ENCODE assay signal across 9 mouse cellular contexts in the genomic region with DNA sequence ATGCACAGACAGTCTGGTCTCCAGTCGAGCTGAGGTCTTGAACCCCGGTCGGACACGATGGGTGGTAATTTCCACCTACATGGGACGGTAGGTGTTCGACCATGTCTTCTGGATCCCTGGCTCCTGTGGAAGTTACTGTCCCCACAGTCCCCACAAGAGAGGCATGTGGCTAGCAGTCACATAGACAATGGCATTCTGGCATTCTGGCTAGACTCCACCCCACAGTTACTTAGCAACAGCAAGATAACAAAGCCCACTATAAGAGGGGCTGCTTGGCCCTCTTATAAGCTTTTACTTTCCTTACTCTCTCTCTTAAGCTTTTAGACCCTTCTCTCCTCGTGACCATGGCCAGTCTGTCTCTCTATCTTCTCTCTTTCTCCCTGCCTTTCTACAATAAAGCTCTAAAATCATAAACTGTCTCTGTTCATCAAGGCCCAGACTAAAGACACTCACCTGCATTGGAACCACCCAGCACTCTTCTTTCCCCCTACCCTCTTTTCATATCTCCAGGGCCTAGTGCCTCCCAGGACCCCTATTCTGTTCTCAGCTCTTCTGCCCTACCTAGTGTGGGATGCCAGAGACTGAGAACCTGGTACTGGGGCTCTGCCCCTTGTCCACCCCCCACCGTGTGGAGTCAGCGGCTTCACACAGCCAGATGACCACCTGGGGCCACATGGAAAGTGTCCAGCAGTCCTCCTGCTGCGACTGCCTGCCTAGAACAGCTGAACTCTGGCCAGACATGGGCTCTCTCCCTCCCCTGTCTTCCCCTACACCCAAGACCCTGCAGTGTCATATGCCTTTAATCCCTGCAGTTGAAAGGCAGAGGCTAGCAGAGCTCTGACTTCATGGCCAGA. TPM values are rescaled to one million over a fixed set of nuclear protein-coding genes. Genes with fewer than 3 reads are reported as not detected.
DNase-seq lines count a peak whose midpoint lies in the region; ATAC-seq and TF ChIP-seq lines count a peak whose summit lies in the region.
"Had no signal": no experiment of that assay in that cellular context is flagged by ENCODE, and none has a peak within 500 bp of the region (broad histone marks: within the 10 kb centered on the region; RNA-seq: fewer than 3 reads in every experiment).

No protein-coding gene starts in this region.

- DNase-seq in heart, embryonic 10.5 days (ENCODE audit: low spot score) = peak; percentile 72
- DNase-seq in heart, adult 2 months = no peak
- peak; percentile 40 for DNase-seq in neural tube, embryonic 10.5 days (ENCODE audit: extremely low spot score, low spot score)
- DNase-seq in kidney, postnatal 4 days = peak; percentile 46 to 63
- DNase-seq in layer of hippocampus, adult 8-10 months (ENCODE audit: low spot score in 2 of 2) = no peak
- DNase-seq in ovary, postnatal 10 days (ENCODE audit: low spot score) = no peak
- no peak for DNase-seq in gastrocnemius, postnatal 4 days (ENCODE audit: low spot score in 2 of 2)

- H3K4me1 ChIP-seq in heart, embryonic 10.5 days = peaks cover 43% of the 10 kb centered on the region
- H3K4me1 ChIP-seq in heart, adult 2 months (ENCODE audit: control insufficient read depth, insufficient read depth, low read length) = no peaks in the 10 kb centered on the region
- H3K4me1 ChIP-seq in neural tube, embryonic 15.5 days = peaks cover 4% of the 10 kb centered on the region; the same call in 1 of the 2 replicates
- H3K4me1 ChIP-seq: liver, embryonic 15.5 days had no signal

- no peaks in the 10 kb centered on the region for H3K36me3 ChIP-seq in heart, embryonic 10.5 days
- H3K36me3 ChIP-seq in heart, adult 2 months (ENCODE audit: control insufficient read depth, insufficient read depth, low read length) = no peaks in the 10 kb centered on the region; the same call in 1 of the 2 replicates
- no peaks in the 10 kb centered on the region for H3K36me3 ChIP-seq in neural tube, embryonic 15.5 days
- H3K36me3 ChIP-seq: liver, embryonic 15.5 days had no signal

- 40% methylated on average over 10 of the region's 10 CpGs for WGBS in heart, embryonic 10.5 days
- WGBS in heart, adult 2 months = 68% methylated on average over 10 of the region's 10 CpGs
- 64% methylated on average over 10 of the region's 10 CpGs for WGBS in neural tube, embryonic 15.5 days

- no peaks in the 10 kb centered on the region for H3K79me2 ChIP-seq in heart, adult 2 months (replicated peaks; ENCODE audit: control insufficient read depth, insufficient read depth, low read length)

- TF ChIP-seq EP300 in heart, adult 2 months (IDR thresholded peaks at IDR 0.05; ENCODE audit: insufficient read depth, low read depth, low read length) = no peak

- no peaks in the 10 kb centered on the region for H3K9me3 ChIP-seq in heart, embryonic 10.5 days
- no peaks in the 10 kb centered on the region for H3K9me3 ChIP-seq in neural tube, embryonic 15.5 days (replicated peaks)
- H3K9me3 ChIP-seq: liver, embryonic 15.5 days had no signal

- no peak overlapping the region for H3K9ac ChIP-seq in heart, adult 2 months (ENCODE audit: low read depth, low read length)
- H3K9ac ChIP-seq in neural tube, embryonic 15.5 days (replicated peaks) = no peak overlapping the region
- H3K9ac ChIP-seq: liver, embryonic 15.5 days had no signal

- TF ChIP-seq POLR2A in heart, adult 2 months (IDR thresholded peaks at IDR 0.05; ENCODE audit: insufficient read depth, low read depth, low read length) = no peak

- no peaks in the 10 kb centered on the region for H3K27me3 ChIP-seq in heart, embryonic 10.5 days (ENCODE audit: insufficient read depth, poor library complexity, severe bottlenecking)
- no peaks in the 10 kb centered on the region for H3K27me3 ChIP-seq in heart, adult 2 months (ENCODE audit: control insufficient read depth, insufficient read depth, low read length)
- H3K27me3 ChIP-seq in neural tube, embryonic 15.5 days (replicated peaks) = no peaks in the 10 kb centered on the region
- H3K27me3 ChIP-seq: liver, embryonic 15.5 days had no signal

- H3K27ac ChIP-seq in heart, embryonic 10.5 days = peak overlapping the region; percentile 90
- H3K27ac ChIP-seq in heart, adult 2 months = no peak overlapping the region
- H3K27ac ChIP-seq in neural tube, embryonic 15.5 days (replicated peaks) = no peak overlapping the region
- H3K27ac ChIP-seq: liver, embryonic 15.5 days had no signal

- H3K4me3 ChIP-seq in heart, embryonic 10.5 days = peak overlapping the region; percentile 2; the same call in 1 of the 2 replicates
- H3K4me3 ChIP-seq in heart, adult 2 months = no peak overlapping the region
- no peak overlapping the region for H3K4me3 ChIP-seq in neural tube, embryonic 15.5 days (replicated peaks)
- H3K4me3 ChIP-seq: liver, embryonic 15.5 days had no signal

- intact Hi-C loops in heart, adult 2 months (cut with DNase I) = no loop called here

- H3K4me2 ChIP-seq in neural tube, embryonic 15.5 days = no peak overlapping the region
- H3K4me2 ChIP-seq: liver, embryonic 15.5 days had no signal

- TF ChIP-seq CTCF in heart, adult 2 months (IDR thresholded peaks at IDR 0.05) = no peak

- ATAC-seq in neural tube, embryonic 15.5 days (ENCODE audit: low FRiP score) = no peak

RNA-seq across cellular contexts. Expression of a gene that starts 28.1 kb away (rescaled TPM):
- 12.8 and 15.2 TPM in 2 replicates for polyA plus RNA-seq in heart, embryonic 10.5 days (2016; fragmentation: Nextera tagmentation; extraction: Ambion mirVana)
- 1 to 10 TPM; 4.2 to 4.3 TPM for total RNA-seq in heart, adult 2 months (2021)
- 1.2 and 1.6 TPM in 2 replicates for polyA plus RNA-seq in heart, adult 2 months (2012; rRNA removed)
- 1.4 and 1.9 TPM in 2 replicates for polyA plus RNA-seq in neural tube, embryonic 15.5 days (2015; fragmentation: Nextera tagmentation; extraction: Ambion mirVana)
- total RNA-seq in layer of hippocampus, adult 8-10 months (2022) = 1 to 10 TPM; 4.6 to 6.7 (median 5.3) TPM
- 10 to 100 TPM; 13.3 to 14.9 TPM for total RNA-seq in gastrocnemius, postnatal 4 days (2021)

Comparison
In these comparisons a context has a peak if more than half of its experiments do, and no peak if none do; other contexts are left out.
1. DNase-seq: peak in heart, embryonic 10.5 days (single experiment), neural tube, embryonic 10.5 days (single experiment) and kidney, postnatal 4 days (2 of 2); none in heart, adult 2 months (0 of 2), layer of hippocampus, adult 8-10 months (0 of 2), ovary, postnatal 10 days (single experiment) and gastrocnemius, postnatal 4 days (0 of 2).